Mouse (Mus musculus): ENCODE results near the gene Cyp1a2. TPM values are rescaled to one million over a fixed set of nuclear protein-coding genes. Genes with fewer than 3 reads are reported as not detected.

The Cyp1a2 gene
- total RNA-seq, 2 experiments from 2014 or later = 0.20 TPM; not detected in 1

DNA sequence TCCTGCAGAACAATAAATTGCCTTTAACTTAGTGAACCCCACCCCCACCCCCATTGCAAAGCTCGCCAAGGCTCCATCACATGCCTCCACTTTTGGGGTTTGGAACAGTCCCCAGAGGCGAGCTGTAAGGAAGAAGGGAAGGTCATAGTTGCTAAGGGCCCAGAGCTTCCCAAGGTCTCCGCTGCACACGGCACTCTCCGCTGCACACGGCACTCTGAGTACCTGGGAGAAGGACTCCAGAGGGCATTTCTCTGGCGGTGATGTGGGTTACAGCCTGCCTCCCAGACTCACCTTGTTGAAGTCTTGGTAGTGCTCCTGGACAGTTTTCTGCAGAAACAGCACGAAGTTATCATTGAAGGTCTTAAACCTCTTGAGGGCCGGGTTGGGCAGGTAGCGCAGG lies 2.1 kb downstream of the Cyp1a2 start:
- no peak for DNase-seq (ENCODE audit: low spot score in 2 of 2)

DNA sequence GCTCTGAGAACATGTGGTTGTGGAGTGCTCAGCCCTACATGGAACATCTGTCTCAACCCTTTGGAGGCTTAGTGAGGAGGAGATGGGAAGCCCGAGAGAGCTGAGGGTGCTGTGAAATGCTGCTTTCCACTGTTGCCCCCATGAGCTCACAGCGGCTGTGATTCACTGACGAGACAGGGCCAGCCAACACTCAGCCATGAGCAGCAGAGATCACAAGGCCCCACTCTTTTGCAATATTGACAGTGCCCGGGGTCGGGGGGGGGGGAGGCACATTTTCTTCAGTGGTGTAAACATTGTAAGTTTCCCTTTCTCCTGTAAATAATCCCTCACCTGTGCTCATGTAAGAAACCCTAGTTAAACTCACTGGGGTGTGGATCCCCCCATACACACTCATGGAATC lies 12.0 kb downstream of the Cyp1a2 start:
- DNase-seq (ENCODE audit: low spot score in 2 of 2) = no peak

DNA sequence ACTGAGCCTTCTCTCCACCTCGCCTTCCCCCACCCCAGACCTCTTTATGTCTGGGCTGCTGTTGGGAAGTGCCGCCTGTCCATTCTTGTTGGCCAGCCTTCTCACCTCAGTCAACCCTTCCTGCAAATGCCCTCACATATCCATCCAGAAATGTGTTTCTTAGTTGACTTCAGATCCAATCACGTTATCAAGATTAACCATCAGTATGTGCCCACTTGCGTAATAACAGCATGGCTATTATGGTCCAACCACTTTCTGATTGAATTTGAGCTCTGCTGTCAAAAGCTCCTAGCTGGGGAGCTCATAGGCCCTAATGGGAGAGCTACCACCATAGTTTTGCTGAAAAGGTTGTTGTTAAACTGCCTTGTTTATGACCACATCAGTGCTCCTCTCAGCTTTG lies 12.5 kb downstream of the Cyp1a2 start:
- DNase-seq (ENCODE audit: low spot score in 2 of 2) = no peak

DNA sequence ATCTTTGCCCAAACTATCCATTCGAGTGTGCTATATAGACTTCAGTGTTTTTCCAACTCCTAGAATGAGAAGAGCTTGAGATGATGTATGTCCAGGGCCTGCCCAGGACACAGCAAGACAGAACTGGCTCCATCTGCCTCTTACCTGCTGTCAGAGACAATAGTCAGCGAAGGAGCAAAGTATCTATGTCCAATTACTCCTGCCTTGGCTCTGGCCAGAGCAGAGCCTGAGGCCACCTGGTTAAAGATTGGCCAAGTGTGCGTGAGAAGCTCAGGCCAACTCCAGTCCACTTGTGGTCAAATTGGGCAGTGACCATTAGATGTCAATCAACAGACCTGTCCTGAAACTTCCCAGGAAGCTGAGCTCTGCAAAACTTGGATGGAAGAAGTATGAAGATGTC lies 13.9 kb downstream of the Cyp1a2 start:
- DNase-seq (ENCODE audit: low spot score in 2 of 2) = no peak

DNA sequence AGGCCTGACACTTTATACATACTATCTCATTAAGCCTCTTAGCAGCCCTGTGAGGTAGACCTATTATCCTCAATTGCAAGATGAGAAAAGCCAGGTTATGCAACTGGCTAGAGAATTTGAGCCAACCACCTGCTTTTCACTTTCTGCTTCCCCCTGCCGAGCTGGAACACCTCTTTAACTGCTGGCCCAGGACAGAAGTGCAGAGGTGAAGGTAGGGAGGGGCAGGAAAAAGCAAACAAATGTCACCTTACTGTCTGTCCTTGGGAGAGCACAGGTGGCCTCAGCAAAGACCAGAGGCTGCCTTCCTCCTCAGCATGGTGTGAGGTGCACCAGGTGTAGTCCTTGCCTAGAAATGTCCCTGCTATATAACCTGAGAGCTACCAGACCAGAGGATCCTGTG lies 15.2 kb downstream of the Cyp1a2 start:
- no peak for DNase-seq (ENCODE audit: low spot score in 2 of 2)

DNA sequence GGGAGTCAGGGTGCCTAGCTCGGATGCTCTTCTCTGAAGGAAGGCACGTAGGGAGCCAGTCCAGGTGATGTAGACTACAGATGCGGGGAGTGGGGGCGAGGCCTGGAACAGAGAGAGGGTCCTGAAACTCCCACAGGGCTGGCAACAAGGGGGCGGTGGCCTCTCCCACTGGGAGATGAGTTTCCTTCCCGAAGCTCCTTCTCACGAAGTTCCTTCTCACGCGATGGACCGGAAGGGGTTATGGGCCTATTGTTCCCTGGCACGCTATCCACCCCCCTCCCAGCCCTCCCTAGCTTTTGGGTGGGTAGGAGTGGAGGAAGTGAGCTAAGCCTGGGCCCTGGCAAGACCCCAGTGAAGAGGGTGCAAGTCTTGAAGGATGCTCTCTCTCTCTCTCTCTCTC lies 15.7 kb downstream of the Cyp1a2 start:
- no peak for DNase-seq (ENCODE audit: low spot score in 2 of 2)

DNA sequence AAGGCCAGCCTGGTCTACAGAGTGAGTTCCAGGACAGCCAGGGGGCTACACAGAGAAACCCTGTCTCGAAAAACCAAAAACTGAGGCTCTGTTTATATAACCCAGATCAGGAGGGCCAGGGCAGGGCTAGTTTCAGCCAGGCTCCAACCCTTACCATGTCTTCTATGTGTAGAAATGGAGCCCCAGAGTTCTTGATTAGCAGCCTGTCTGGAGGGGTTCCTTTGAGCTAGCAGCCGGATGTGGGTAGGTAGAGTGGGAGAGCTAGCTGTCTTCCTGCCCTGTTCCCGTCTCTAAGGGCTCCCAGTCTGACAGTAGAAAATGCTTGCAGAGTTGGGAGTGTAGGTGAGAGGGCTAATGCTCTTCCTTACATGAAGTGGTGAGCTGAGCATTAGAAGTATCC lies 16.4 kb downstream of the Cyp1a2 start:
- DNase-seq (ENCODE audit: low spot score in 2 of 2) = no peak

DNA sequence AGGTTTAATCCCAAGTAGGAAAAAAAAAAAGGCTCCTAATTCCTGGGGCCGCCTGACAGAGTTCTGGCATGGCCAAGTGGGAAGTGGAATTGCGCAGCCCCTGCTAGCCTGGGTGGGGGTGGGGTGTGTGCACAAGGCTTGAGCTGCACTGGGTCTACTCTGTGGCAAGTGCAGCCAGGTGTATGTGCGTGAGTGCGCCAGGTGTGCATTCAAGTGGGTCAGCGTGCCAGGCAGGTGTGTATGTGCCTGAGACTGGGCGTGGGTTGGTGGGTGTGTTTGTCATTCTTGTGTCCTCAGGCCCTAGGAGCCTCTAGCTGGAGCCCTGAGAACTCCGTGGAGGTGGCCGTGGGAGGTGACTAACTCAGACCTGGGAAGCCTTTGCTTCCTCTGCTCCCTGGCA lies 17.0 kb downstream of the Cyp1a2 start:
- DNase-seq (ENCODE audit: low spot score in 2 of 2) = no peak

DNA sequence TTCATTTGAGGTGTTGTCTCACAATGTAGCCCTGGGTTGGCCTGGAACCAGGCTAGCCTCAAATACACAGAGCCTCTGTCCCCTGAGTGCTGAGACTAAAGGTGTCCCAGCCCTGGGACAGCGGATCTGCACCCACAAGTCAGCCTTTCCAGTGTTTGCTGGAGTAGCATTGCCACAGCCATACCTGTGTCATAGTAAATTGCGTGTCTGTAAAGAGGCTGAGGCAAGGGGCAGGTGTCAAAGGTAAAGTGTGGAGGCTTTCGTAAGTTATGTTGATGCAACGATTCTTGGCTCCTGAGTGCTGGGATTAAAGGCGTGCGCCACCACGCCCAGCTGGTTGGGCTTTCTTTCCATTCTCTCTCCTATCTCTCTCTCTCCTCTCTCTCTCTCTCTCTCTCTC lies 18.9 kb downstream of the Cyp1a2 start:
- DNase-seq (ENCODE audit: low spot score in 2 of 2) = no peak

DNA sequence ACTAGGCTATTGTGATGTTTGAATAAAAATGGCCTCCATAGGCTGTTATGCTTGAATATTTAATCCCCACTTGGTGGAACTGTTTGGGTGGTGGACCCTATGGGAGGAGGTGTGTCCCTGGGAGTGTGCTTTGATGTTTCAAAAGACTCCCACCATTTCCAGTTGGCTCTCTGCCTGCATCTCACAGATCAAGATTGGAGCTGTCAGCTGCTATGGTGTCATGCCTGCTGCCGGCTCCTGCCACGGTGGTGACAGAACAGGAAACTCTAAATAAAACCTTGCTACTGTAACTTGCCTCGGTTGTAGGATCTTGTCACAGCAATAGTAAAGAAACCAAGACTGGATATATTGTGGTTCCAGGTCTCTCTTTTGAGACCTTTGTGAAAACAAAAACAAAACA lies 22.0 kb downstream of the Cyp1a2 start:
- DNase-seq (ENCODE audit: low spot score in 2 of 2) = no peak

DNA sequence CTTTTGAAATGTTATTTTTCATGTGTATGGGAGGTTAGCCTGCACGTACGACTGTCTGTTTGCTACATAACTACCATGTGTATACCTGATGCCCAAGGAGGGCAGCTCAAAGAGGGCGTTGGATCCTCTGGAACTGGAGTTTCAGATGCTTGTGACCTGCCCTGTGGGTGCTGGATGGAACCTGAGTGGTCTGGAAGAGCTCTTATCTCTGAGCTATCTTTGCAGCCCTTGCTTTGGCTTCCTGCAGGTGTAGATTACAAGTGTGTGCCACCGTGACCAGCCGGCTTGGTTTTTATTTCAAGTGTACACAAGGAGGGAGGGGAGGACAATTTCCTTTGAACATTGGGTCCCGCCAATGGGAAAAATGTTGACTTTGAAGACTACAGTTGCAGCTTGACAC lies 23.0 kb downstream of the Cyp1a2 start:
- DNase-seq (ENCODE audit: low spot score in 2 of 2) = no peak

DNA sequence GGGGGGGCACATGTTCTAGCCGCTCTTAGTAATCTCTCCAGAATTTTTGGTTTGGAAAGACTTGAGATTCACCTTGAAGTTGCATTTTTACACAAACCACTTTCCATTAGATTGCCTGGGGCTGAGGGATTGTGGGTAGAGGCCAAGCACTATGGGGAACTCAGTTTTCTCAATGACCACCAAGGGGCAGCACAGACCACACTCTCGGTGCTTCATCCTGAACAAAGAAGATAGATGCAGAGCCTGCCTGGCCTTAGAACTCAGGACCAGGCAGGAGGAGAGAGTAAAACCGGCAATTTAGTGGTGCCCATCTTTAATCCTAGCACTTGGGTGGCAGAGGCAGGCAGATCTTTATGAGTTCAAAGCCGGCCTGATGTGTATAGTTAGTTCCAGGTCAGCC lies 23.7 kb downstream of the Cyp1a2 start:
- DNase-seq (ENCODE audit: low spot score in 2 of 2) = peak; percentile 63 to 67

DNA sequence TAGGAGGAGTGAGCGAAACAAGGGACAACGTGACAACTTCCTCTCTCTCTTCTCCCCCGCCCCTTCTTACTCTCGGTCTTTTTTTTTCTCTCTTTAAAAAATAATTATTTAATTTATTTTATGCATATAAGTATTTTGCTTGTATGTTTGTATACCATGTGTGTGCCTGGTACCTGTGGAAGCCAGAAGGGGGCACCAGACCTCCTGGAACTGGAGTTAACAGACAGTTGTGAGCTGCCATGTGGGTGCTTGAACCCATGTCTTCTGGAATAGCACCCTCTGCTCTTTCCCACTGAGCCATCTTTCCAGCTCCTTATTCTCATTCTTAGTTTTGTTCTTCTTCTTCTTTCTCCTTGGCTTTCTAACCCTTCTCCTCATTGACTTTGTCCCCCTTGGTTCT lies 24.5 kb downstream of the Cyp1a2 start:
- DNase-seq (ENCODE audit: low spot score in 2 of 2) = no peak

DNA sequence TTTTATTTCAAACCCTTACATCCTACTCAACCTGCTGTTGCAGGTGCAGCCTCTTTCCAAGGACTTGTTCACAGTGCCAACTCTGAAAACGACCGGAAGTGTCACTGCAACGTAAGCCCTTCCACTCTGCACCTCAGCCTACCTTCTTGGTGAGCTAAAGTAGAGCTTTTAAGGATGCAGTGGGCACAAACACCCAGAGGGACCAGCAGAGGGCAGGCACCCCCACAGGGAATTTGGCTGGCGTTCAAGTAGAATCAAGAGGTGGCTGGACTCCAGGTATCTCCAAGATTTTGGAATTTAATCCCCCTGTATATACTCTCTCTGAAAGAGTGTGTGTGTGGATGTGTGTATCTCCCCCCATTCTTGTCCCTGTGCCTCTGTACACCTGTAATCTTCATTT lies 25.7 kb downstream of the Cyp1a2 start:
- no peak for DNase-seq (ENCODE audit: low spot score in 2 of 2)

DNA sequence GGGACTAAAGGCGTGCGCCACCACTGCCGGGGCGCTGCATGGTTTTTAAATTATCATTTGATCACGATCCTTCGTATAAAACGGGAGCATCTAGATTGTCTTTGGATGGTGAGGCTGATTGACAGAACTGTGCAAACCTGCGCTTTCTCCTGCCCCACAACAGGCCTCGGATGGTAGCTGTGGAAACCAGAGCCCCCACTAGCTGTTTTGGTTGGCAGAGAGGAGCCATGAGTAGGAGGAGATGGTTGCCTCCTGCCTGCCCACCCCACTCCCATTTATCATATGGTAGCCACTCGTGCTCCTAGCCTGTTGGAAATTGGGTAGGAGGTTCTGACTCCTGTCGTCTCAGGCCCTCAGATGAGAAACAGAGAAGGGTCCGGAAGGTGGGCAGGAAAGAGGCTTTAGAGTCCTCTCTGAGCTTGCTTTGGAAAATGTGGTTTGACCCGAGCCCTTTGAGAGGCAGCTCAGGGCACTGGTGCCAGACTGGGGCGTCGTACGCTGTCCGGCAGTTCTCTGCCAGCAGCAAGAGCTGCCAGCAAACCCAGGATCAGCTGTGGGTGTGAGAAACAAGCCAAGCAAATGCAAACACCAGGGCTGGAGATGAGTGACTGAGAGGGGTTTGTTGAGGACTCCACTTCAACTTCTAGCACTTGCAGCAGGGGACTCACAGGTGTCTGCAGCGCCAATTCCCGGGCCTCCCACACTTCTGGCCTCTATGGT lies 26.7 kb downstream of the Cyp1a2 start:
- DNase-seq (ENCODE audit: low spot score in 2 of 2) = no peak

DNA sequence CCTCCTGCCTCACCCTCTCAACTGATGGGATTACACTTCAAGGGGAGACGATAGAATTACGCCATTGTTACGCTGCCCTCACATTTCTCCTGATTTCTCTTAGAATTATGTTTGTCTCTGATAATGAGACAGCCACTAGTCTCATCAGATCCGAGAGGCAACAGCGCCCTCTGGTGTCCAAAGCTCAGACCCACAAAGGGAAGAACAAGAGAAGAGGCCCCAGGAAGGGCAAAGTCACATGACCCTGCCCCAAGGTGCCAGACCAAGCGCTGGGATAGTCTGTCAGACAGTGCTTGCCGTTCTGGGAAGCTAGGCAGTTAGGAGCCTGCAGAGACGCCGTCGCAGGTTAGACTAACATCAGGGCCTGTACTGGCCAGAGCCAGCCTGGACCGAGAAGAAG lies 27.8 kb downstream of the Cyp1a2 start:
- DNase-seq (ENCODE audit: low spot score in 2 of 2) = peak; percentile 96 to 98

DNA sequence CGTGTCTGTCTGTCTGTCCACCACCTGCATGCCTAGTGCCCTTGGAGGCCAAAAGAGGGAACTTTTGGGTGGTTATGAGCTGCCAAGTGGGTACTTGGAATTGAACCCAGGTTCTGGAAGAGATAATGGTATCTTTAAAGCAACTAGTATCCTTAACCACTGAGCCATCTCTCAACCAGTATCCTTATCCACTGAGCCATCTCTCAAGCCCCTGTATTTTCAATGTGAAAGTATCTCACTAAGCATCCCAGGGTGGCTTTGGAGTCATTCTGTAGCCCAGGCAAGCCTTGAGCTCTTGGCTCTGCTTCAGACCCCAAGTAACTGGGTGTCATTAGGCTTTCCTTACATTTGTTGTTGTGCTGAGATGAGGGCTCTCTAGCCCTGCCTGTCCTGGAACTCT lies 28.5 kb downstream of the Cyp1a2 start:
- no peak for DNase-seq (ENCODE audit: low spot score in 2 of 2)

DNA sequence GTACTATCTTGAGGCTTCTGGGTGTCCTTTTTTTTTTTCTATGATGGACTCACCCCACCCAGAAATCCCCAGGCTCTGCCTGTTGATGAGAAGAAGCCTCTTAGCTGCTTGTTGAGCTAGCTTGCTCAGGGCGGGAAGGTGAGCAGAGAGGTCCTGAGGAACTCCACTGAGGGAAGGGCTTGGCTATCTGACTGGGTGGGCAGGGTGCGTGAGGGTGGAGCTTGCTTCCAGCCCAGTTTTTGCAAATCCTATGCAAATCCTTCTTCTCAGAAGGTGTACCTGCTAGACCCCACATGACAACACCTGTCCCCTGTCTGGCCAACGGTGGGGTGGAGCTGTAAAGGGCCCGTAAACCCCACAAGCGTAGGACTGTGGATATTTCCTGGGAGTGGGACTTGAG lies 30.2 kb downstream of the Cyp1a2 start, which contains the start of gene Csk:
Gene Csk, minus strand, starts transcription at position 349 of the 400 bp plus-strand sequence.
- DNase-seq (ENCODE audit: low spot score in 2 of 2) = no peak

DNA sequence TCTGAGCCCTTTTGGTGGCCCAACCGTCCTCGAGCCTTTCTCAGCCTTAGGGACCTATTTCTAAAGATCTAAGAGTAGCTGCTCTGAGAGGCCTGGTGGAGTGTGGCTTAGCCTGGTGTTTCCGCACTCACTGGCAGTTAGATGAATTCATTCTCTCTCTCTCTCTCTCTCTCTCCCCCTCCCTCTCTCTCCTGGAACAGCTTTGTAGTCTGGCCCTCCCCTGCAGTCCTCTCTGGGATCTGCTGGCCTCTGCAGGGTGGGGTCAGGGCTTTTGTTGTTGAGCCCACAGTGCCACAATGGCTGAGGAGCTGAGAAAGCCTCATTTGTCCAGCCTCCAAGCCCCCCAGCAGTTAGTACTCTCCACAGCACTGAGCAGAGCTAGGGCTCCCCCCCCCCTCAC lies 30.6 kb downstream of the Cyp1a2 start:
- no peak for DNase-seq (ENCODE audit: low spot score in 2 of 2)

DNA sequence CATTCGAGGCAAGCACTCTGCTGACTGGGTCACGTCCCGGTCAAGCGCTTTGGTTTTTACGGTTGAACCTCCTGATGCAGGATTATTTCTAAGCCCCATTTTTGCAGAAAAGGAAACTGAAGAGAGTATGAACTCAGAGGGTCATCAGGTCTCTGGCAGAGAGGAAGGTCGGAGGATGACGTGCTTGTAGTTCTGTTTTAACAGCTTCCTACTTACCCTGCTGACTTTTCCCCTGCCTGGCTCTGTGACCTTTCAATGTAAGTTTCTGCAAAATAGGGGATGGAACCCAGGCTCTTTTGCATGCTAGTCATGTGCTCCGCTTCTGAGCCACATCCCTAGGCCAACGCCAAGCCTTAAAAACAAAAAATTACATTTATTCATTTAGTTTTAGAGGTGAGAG lies 31.2 kb downstream of the Cyp1a2 start:
- DNase-seq (ENCODE audit: low spot score in 2 of 2) = no peak

DNA sequence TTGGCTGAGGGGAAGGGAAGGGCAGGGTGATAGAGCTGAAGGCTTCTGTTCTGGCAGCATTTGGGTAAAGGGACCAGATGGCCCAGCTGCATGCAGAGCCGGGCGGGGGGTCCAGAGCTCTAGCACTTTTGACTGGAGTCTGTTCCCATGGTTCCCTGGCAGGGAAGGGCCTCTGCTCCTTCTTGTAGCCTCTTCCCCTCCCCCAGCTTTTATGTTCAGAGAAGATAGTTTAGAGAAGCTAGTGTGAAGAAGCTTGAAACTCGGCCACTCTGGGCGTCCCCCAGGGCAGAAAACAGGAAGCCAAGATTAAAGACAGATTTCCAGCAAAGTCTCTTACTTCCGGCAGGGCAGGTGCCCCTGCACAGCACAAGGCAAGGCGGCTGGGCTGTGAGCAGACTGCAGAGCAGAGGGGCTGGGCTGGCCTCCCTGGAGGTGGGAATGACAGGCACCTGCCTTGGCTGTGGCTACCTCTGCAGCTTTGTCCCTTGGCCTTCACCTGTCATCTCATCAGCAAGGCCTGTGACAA lies 32.7 kb downstream of the Cyp1a2 start:
- DNase-seq (ENCODE audit: low spot score in 2 of 2) = no peak

DNA sequence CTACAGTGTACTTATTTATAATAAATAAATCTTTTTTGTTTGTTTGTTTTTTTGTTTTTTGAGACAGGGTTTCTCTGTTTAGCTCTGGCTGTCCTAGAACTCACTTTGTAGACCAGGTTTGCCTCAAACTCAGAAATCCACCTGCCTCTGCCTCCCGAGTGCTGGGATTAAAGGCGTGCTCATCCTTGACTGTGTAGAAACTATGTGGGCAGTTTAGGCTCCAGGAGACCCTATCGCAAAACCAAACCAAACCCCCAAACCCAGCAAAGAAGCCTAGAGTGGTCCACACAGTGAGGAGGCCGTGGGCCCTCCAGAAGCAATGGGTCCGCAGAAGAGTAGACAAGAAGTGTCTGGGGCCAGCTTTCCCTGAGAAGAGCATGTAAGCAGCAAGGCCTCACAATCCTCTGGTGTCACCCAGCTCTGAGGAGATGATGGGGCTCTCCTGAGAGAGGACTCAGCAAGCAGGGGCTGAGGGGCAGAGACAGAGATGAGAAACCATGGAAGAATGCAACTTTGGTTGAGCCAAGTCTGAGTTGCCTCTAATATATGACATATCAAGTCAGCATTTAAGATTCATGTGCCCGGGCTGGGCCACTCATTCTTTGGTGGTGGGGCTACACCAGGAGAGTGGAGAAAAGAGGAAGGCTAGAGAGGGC lies 33.2 kb downstream of the Cyp1a2 start:
- DNase-seq (ENCODE audit: low spot score in 2 of 2) = no peak

Data from adrenal gland, adult 18-20 months (tissue).